Mouse (Mus musculus): Measurements from ENCODE around the gene Amotl1.
"Not testable (repeated sequence)": the region's sequence is repeated elsewhere in the genome, so short reads cannot be mapped to it uniquely, and the experiment has no call there.

The Amotl1 gene

DNA sequence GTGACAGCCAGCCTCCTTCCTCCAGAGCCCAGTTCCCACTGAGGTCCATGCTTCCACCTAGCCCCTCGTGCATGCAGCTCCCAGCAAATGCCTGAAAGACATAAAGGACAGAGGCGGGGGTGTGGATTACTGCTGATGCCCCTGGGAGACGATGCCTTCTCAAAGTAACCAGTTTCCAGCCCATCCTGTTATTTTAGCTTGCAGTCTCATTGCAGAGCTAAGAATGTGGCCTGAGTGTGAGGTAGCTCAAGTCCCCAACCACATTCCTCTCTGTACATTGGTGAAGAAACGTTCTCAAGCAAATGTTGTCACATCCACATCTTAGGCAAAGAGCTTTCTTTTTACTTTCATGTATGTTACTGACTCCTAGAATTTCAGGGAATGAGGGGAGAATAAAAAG is at the start of gene Amotl1:
Gene Amotl1, minus strand, starts transcription at position 101 of the 400 bp plus-strand sequence.
- no peak for DNase-seq (ENCODE audit: extremely low read depth, low read depth)

DNA sequence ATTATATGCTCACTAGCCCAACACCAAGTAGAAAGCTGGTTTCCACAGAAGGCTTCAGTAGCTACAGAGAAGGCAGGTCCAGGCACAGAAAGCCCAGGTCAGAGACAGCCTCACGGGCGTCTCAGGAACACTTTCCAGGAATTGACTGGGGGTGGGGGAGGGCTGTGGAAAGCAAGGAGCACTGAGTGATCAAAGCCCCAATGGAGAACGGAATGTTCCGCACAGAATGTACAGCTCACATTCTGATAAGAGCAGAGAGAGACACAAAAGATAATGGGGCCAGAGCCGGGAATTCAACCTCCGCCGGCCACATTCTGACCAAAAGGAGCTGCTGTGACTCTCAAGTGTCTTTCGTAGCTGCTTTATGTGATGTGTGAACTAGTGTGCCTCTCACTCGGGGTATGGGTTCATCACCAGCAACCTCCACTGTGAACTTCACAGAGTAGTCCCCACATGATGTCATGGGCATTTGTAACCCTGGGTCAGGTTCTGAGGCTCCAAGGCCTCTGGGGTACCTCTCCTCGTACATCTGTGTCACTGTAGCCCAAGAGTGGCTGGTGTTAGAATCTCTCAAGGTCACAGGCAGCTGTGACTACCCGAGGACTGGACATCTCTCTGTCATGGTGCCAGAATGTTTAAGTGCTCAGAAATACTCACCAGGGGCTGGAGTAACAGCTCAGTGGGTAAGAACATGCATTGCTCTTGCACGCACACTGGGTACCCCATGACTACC is 44.7 kb upstream of the Amotl1 start:
- DNase-seq (ENCODE audit: extremely low read depth, low read depth) = no peak

- DNase-seq (ENCODE audit: extremely low read depth, low read depth) = no peak
These were observed 39.5 kb upstream of the Amotl1 start for GRCm38 (mm10) chr9:14684363-14684762.

DNA sequence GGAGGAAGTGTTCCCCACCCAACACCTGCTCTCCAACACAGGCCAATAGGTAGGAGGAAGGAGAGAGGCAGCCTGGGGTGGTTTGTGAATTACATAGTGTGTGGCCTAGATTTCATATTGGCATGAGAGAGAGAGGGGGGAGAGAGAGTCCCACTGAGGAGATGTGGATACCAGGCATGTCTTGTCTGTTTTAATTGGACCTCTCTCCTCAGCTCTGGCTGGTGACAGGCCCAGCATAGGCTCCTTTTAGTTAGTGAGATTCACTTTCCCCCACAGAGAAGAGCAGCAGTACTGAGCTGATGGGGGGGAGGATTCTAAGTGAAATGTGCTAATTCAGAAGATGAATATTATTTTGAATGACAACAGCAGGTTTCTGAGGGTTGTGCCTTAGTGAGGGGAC is 37.9 kb upstream of the Amotl1 start:
- no peak for DNase-seq (ENCODE audit: extremely low read depth, low read depth)

- DNase-seq (ENCODE audit: extremely low read depth, low read depth) = no peak
These were observed 35.7 kb upstream of the Amotl1 start for GRCm38 (mm10) chr9:14680584-14680983.

DNA sequence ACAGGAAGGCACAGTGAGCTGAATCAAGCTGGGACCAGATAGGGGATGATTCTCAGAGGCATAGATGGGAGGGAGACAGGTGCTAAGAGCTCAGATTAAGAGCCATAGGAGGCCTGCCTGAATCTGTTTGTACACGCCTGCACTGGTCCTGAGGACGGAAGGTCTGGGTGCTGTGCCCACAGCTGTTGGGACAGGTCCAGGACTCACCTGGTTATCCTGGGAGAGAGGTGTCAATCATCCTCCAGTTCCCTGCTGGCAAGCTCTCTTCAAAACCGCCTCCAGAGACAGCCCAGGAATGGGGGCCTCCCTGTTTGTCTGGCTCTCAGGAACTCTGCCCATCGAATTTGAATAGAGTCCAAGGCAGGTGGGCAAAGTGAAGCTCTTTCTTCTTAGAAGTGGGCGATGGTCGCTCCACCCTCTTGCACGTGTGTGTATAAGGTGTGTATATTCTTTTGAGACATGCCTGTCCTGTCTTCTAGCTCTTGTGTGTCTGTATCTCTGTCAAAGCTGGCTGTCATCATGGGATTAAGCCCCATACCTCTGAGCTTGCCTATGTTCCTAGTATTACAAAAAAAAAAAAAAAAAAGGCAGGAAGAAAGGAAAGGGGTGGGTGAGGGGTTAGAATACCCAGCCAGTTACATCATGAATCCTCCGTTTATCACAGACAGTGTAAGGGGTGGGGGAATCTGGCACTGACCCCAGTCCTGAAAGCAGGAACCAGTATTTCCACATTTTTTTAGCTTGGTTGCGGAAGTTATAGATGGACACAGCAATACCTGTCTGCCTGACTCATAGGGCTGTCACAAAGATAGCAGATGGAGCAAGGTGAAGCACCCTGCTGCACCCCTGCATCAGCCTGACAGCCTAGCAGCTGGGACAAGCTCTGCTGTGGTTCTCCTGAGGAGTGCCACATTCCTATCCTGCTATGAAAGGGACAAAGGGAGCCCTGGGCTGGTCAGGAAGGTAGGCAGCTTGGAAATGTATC is 31.1 kb upstream of the Amotl1 start:
- no peak for DNase-seq (ENCODE audit: extremely low read depth, low read depth)

- no peak for DNase-seq (ENCODE audit: extremely low read depth, low read depth)
These were observed 29.6 kb upstream of the Amotl1 start for GRCm38 (mm10) chr9:14674506-14674905.

DNA sequence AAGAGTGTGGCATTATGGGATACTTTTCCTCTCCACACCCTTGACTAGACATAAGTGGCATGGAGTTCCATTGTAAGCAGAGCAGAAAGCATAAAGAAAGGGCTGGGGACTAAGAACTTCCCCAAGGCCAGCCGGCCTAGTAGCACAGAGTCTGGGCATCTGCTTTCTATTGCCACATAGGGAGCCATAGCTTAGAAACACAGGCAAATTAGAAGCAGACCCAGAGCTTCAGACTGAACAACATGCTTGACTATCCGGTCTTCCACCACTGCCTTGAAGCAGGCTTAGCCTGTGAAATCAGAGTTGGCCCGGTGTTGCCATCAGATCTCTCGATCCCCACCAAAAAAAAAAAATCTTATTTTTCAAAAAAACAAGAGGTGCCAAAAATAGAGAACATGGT is 28.3 kb upstream of the Amotl1 start:
- no peak for DNase-seq (ENCODE audit: extremely low read depth, low read depth)

- DNase-seq (ENCODE audit: extremely low read depth, low read depth) = not testable (repeated sequence)
These were observed 27.1 kb upstream of the Amotl1 start for GRCm38 (mm10) chr9:14671965-14672364.

DNA sequence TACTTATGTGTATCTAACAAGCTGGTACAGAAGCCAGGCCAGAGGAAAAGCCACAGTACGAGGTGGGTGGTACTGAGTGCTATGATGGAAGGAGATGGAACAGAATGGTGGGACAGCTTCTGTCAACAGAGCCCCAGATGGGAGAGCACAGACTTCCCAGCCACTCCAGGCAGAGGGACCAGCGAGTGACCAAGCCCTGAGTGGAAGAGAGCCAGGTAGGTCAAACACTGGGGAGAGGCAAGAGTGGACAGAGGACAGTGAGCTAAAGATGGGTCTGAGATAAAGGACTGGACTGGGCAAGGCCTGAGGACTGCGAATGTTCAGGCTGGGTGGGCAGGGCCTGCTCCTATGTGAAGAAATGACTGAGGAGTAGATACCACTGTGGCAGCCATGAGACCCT is 23.5 kb upstream of the Amotl1 start:
- DNase-seq (ENCODE audit: extremely low read depth, low read depth) = no peak

DNA sequence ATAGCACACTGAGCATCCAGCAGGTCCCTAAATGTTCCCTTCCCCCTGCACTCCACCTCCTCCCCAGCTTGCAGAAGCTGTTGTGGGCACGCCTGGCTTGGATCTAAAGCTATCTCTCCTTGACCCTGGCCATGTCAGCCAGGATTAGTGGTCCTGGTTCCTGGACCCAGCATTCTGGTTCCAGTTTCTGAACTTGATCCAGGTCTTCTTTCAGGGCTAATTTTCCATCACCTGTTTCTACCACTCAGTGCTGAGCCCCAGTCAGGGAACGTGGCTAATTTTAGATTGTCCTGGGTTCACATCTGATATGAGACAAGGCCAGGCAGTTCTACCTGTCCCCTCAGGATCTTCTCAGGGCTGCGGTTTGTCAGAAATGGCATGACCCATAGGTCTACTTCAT is 21.2 kb upstream of the Amotl1 start:
- no peak for DNase-seq (ENCODE audit: extremely low read depth, low read depth)

- no peak for DNase-seq (ENCODE audit: extremely low read depth, low read depth)
These were observed 18.7 kb upstream of the Amotl1 start for GRCm38 (mm10) chr9:14663591-14663990.

- no peak for DNase-seq (ENCODE audit: extremely low read depth, low read depth)
These were observed 18.0 kb upstream of the Amotl1 start for GRCm38 (mm10) chr9:14662876-14663275.

- no peak for DNase-seq (ENCODE audit: extremely low read depth, low read depth)
These were observed 17.3 kb upstream of the Amotl1 start for GRCm38 (mm10) chr9:14662138-14662537.

DNA sequence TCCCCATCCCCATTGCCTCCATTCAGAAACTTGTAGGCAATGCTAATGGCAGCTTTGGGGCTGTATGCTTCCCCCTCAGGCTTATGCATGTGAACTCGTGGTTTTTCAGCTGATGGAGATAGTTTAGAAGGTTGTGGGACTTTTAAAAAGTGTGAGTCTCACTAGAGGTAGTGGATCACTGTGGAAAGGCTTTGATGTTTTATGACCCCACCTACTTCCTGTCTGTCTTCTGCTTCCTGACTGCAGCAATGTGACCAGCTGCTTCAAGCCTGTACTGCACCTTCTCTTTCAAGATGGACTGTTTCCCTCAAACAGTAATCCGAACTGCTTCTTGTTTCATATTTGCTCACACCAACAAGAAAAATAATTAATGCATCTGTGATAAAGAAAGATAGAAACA is 13.1 kb upstream of the Amotl1 start:
- DNase-seq (ENCODE audit: extremely low read depth, low read depth) = no peak

GRCm38 (mm10) chr9:14654010-14654409 is 9.2 kb upstream of the Amotl1 start:
- peak; percentile 13 for DNase-seq (ENCODE audit: extremely low read depth, low read depth)

GRCm38 (mm10) chr9:14652761-14653160 is 7.9 kb upstream of the Amotl1 start:
- no peak for DNase-seq (ENCODE audit: extremely low read depth, low read depth)

GRCm38 (mm10) chr9:14647849-14648248 is 3.0 kb upstream of the Amotl1 start:
- DNase-seq (ENCODE audit: extremely low read depth, low read depth) = no peak

- no peak for DNase-seq (ENCODE audit: extremely low read depth, low read depth)
These were observed 1.8 kb upstream of the Amotl1 start for GRCm38 (mm10) chr9:14646641-14647040.

GRCm38 (mm10) chr9:14646061-14646460 is 1.2 kb upstream of the Amotl1 start:
- no peak for DNase-seq (ENCODE audit: extremely low read depth, low read depth)

DNA sequence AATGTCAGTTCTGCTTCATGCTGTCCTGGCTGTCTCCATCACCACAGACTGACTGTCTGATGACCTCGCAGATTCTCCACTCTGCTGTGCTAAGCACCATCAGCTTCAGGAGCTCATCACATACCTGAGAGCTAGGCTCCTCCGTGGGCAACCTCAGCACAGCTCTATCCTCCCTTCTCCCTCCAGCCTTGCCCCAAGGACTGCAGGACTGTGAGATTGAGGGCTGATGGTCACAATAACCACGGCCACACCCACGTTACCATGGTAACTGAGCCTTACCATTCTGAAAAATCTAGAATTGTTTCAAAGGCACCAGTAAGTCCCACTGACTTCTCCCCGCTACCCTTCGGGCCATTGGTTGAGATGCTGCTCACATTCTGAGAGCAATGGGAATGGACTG is 1.5 kb downstream of the Amotl1 start:
- DNase-seq (ENCODE audit: extremely low read depth, low read depth) = no peak

DNA sequence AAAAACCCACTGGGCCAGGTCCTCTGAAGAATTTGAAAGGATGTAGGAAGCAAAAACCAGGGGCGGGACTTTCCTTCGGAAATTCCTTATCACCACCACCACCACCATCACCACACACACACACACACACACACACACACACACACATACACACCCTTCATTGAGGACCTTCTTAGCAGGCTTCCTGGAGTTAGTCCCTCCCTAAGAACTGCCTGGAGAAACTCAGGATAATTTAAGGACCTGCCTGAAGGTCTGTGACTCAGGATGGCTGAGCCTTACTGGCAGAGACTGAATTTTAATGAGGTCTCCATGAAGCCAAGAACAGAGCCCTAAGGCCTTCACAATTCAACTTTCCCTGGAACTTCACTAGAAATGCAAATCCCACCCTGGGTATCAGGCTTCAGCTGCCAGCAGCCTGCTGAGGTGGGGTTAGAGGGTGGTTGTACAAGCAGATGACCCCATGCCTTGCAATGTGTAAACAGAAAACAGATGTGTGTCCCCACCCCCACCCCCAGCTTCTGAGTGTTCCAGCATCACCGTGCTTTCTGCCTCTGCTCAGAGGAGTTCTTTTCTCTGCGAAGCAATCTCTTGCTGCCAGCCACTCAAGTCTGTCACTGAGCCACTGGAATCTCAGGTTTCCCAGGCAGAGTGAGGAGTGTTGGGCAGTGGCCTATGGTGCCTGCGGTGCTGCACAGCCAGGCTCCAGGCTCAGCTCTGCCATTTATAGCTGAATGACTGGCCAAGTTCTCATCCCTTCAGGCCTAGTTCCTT is 2.4 kb downstream of the Amotl1 start:
- DNase-seq (ENCODE audit: extremely low read depth, low read depth) = no peak
